Mouse (Mus musculus) kidney, embryonic 16.5 days (tissue): ENCODE measurements around the gene Ralbp1. TPM values are rescaled to one million over a fixed set of nuclear protein-coding genes. Genes with fewer than 3 reads are reported as not detected.

Experiments used
- ATAC-seq: fragments of 200-750 bp; cut with Nextera tagmentation; 2 replicates; pipeline ENCODE4 v1.8.0; 2017; ENCODE audit warnings: moderate TSS enrichment; ENCODE audit not compliant: low FRiP score, low TSS enrichment
- H3K27ac ChIP-seq: fragments of 300-500 bp; sonication (generic); 2 replicates; pipeline ENCODE4 v1.5.1; 2014; ENCODE audit warnings: low read length
- H3K27me3 ChIP-seq: fragments of 300-500 bp; sonication (generic); 2 replicates; pipeline ENCODE4 v1.6.1; 2014; ENCODE audit warnings: low read length, control low read depth, mixed read lengths; ENCODE audit not compliant: insufficient read depth
- H3K36me3 ChIP-seq: fragments of 300-500 bp; sonication (generic); 2 replicates; pipeline ENCODE4 v1.6.1; 2014; ENCODE audit warnings: low read length, control low read depth, mixed read lengths; ENCODE audit not compliant: insufficient read depth
- H3K4me1 ChIP-seq: fragments of 300-500 bp; sonication (generic); 2 replicates; pipeline ENCODE4 v1.6.1; 2014; ENCODE audit warnings: low read length, control low read depth, mixed read lengths; ENCODE audit not compliant: insufficient read depth
- H3K4me2 ChIP-seq: fragments of 300-500 bp; sonication (generic); replicated peaks from 2 replicates; pipeline ENCODE4 v1.6.1; 2014; ENCODE audit warnings: low read depth, low read length
- H3K4me3 ChIP-seq: fragments of 300-500 bp; sonication (generic); 2 replicates; pipeline ENCODE4 v1.5.1; 2014; ENCODE audit warnings: mild to moderate bottlenecking, low read length
- H3K9ac ChIP-seq: fragments of 300-500 bp; sonication (generic); replicated peaks from 2 replicates; pipeline ENCODE4 v1.6.1; 2014; ENCODE audit warnings: low read length
- H3K9me3 ChIP-seq: fragments of 300-500 bp; sonication (generic); 2 replicates; pipeline ENCODE4 v1.6.1; 2016; ENCODE audit warnings: low read length, control low read depth
- WGBS: fragments of 180-500 bp; shearing (Covaris S2); extraction: QIAGEN DNeasy Blood & Tissue Kit; methylation state at CpG from one replicate; pipeline ENCODE4 v1.1.7; 2014; 5-methylcytosine and 5-hydroxymethylcytosine counted together
- polyA plus RNA-seq: library from polyadenylated mRNA; unstranded; fragments of >200 nt; fragmentation: Nextera tagmentation; extraction: Ambion mirVana; gene quantifications from 2 replicates; pipeline ENCODE4 v1.2.1, GENCODE M21; 2015

The Ralbp1 gene
- polyA plus RNA-seq, 1 experiment from 2014 or later, result 71.0 TPM

DNA sequence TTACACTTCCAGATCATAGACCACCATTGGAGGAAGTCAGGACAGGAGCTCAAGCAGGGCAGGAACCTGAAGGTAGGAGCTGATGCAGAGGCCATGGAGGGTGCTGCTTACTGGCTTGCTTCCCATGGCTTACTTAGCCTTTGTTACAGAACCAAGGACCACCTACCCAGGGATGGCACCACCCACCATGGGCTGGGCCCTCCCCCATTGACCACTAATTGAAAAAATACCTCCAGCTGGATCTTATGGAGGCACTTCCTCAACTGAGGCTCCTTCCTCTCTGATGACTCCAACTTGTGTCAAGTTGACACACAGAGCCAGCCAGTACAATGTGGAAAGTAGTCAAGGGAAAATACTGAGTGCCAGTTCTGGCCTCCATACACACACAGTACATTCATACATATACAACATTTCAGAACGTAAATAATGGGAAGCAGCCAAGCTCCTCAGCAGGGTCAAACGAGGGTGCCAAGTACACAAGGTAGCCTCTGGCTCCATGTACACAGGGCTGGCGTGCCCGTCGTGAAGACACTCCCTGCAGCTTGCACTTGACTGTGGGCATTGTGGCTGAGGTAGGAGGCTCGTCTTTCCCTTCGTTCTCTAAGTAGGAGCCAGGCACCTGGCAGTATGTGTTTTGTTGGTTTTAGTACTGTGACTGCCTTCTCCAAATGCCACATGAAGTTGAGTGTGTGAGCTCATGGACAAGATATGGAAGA is 45.9 kb downstream of the Ralbp1 start:
- Histone ChIP-seq H3K27me3 (no peaks in the 10 kb centered on the region), H3K36me3 (peaks cover 75% of the 10 kb centered on the region), H3K4me1 (no peaks in the 10 kb centered on the region), H3K4me3 (no peak overlapping the region), H3K9ac (no peak overlapping the region), H3K4me2 (no peak overlapping the region), H3K9me3 (no peaks in the 10 kb centered on the region), H3K27ac (no peak overlapping the region)
- WGBS, result 86% methylated on average over 7 of the region's 7 CpGs
- ATAC-seq, result no peak

DNA sequence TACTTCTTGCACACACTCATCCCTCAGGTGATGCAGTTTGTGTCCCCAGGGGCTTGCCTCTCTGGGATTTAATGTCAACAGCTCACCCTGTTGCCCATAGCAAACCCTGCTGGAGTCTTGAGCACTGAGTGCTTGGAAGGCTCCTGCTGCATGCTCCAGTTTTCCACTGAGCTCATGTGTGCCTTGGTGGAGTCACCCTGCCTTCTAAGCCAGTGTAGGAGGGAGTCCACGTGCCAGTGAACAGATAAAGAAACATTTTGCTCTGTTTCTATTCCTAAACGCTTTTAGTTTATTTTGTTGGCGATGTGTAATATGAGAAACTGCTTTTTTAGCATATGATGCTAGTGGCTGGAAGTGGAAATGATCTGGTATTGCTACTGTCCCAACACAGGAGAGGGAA is 48.9 kb downstream of the Ralbp1 start:
- Histone ChIP-seq H3K27me3 (no peaks in the 10 kb centered on the region), H3K9ac (no peak overlapping the region), H3K4me1 (no peaks in the 10 kb centered on the region), H3K9me3 (no peaks in the 10 kb centered on the region), H3K4me2 (no peak overlapping the region), H3K27ac (no peak overlapping the region), H3K4me3 (no peak overlapping the region), H3K36me3 (peaks cover 74% of the 10 kb centered on the region)
- ATAC-seq, result no peak
- whole genome bisulfite sequencing, result 79% methylated on average over 3 of the region's 3 CpGs

DNA sequence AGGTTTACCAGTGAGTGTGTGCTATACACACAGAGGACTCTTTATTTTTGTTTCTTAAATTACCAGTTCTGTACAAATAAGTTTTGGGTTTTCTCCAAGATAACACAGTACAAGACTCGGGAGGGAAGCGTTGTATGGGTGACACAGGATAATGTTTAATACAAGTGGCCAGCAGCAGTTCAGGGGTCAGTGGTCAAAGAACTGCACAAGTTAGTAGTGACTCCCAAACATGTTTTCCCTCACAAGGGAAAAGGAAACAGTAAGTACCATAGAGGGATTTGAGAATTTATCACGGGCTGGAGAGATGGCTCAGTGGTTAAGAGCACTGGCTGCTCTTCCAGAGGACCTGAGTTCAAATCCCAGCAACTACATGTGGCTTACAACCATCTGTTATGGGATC is 51.7 kb downstream of the Ralbp1 start:
- Histone ChIP-seq H3K27ac (no peak overlapping the region), H3K9ac (no peak overlapping the region), H3K36me3 (peaks cover 81% of the 10 kb centered on the region), H3K4me2 (no peak overlapping the region), H3K27me3 (no peaks in the 10 kb centered on the region), H3K4me1 (no peaks in the 10 kb centered on the region), H3K4me3 (no peak overlapping the region), H3K9me3 (no peaks in the 10 kb centered on the region)
- WGBS, result 70% methylated on average over 3 of the region's 3 CpGs
- ATAC-seq, result no peak

DNA sequence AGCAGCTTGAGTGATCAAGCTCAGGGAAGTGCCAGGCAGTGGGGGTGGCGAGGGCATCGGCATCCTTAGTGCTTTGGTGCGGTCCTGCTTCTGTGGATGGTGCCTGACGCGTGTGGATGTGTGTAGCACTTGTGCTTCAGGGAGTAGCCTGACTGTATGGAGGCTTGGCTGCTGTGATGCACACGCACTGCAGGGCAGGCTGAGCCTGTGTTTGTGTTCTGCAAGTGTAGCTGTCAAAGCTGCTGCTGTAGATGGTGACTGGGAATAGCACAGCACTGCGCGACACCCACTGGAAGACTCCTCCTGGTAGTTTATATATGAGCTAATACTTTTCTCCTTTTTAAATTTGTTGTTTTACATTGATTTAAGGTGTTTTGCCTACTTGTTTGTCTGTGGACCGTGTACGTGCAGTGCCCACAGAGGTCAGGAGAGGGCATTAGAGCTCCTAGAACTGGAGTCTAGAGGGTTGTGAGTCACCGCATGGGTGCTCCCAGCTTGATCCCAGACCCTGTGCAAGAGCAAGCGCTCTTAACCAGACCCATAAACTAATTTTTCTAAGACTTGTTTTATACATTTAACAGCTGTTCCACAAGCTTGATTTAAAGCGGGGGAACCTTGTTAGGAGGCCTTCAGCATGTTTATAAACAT is 55.3 kb downstream of the Ralbp1 start:
- no peak overlapping the region for H3K4me3 ChIP-seq
- ATAC-seq, result no peak
- H3K4me1 ChIP-seq, result no peaks in the 10 kb centered on the region
- H3K9ac ChIP-seq, result no peak overlapping the region
- H3K9me3 ChIP-seq, result no peaks in the 10 kb centered on the region
- H3K27me3 ChIP-seq, result no peaks in the 10 kb centered on the region
- WGBS, result 78% methylated on average over 13 of the region's 13 CpGs
- no peak overlapping the region for H3K4me2 ChIP-seq
- peaks cover 59% of the 10 kb centered on the region for H3K36me3 ChIP-seq
- no peak overlapping the region for H3K27ac ChIP-seq

DNA sequence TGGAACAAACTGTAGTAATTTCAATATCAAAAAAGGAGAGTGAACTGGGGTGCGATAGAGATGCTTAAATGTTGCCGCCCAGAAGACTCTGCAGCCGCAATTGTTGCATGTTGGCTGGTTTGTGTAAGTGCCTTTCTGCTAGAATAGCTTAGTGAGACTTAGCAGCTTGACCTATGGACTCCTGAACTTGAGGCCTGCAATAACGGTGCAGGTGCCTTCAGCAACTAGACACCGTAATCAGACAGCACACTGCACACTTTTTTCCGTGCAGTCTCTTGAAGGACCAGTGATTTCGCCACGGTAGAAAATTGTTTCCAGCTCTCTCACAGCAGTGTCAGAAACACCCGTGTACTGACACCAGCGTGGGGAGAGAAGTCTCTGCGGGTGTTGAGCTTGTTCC is 56.6 kb downstream of the Ralbp1 start:
- 86% methylated on average over 11 of the region's 11 CpGs for WGBS
- ATAC-seq, result no peak
- Histone ChIP-seq H3K9me3 (no peaks in the 10 kb centered on the region), H3K27ac (no peak overlapping the region), H3K27me3 (no peaks in the 10 kb centered on the region), H3K9ac (no peak overlapping the region), H3K4me2 (no peak overlapping the region), H3K36me3 (peaks cover 60% of the 10 kb centered on the region), H3K4me1 (no peaks in the 10 kb centered on the region), H3K4me3 (no peak overlapping the region)

DNA sequence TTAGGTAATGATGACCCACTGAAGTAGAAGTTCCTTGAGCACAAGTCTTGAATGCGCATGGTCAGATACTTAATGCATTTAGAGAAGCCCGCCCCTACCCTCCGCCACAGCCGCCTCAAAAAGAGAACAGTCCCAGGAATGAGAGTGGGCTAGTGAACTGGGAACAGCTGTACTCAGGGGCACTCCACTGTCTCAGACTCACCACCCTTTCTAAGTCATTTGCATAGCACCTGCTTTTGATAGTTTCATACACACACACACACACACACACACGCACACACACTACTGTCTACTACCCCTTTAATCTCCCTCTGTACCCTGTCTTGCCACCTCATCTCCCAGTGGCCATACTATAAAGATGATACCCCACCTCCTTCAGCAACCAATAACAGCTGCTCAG is 57.7 kb downstream of the Ralbp1 start:
- 96% methylated on average over 5 of the region's 5 CpGs for WGBS
- Histone ChIP-seq H3K4me1 (no peaks in the 10 kb centered on the region), H3K9me3 (no peaks in the 10 kb centered on the region), H3K36me3 (peaks cover 57% of the 10 kb centered on the region), H3K27ac (no peak overlapping the region), H3K27me3 (no peaks in the 10 kb centered on the region), H3K4me2 (no peak overlapping the region), H3K9ac (no peak overlapping the region), H3K4me3 (no peak overlapping the region)
- peak; percentile 42; the same call in 1 of the 2 replicates for ATAC-seq

DNA sequence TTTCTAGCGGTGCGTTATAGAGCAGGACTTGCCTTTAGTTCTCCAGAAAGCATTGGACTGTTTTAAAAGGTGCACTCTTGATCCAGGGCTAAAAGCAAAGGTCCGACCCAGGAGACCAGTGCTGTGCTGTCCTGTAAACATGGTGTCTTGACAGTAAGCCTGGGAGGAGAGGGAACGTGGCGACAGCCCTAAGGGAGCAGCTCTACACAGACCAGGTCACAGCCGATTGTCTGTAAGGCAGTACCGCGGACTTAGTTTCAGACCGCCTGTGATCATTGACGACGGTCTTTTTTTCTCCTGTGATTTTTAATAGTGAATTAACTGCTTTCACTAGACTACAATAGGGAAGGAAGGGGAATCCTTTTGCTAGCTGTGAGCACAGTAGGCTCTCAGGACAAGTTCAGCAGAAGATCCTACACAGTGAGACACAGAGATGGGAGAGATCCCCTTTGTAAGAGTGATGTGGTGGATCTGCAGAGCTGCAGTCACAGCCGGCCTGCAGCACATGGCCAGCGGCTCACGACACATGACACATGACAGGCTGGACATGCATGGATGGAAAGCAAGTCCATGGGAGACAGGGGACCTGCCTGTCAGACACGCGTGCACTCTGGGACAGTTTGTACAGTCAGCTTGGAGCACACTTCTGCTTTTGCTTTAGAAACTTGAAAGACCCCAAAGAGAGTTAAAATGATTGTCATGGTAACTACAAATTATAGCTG is 58.3 kb downstream of the Ralbp1 start:
- ATAC-seq, result no peak
- Histone ChIP-seq H3K4me3 (no peak overlapping the region), H3K4me2 (no peak overlapping the region), H3K9me3 (no peaks in the 10 kb centered on the region), H3K27ac (no peak overlapping the region), H3K4me1 (no peaks in the 10 kb centered on the region), H3K9ac (no peak overlapping the region), H3K27me3 (no peaks in the 10 kb centered on the region), H3K36me3 (peaks cover 58% of the 10 kb centered on the region)
- 89% methylated on average over 16 of the region's 16 CpGs for WGBS

DNA sequence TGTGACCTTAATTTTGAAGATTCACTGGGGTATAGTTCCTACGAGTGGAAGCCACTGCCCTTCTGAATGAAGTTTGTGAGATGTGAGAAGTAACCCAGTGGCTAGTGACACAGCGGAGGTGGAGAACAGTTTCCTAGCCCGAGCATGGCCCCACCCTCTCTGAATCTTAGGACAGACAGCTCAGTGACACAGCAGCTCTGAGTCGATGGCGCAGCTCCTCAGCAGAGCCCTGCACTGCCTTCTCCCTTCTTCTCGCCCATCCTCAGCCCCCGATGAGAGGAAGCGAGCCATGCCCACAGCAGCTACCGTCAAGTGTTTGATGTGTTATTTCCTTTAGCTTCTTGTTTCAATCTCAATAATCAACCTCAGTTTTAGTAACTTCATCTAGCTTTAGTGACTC is 59.3 kb downstream of the Ralbp1 start:
- Histone ChIP-seq H3K27me3 (no peaks in the 10 kb centered on the region), H3K4me2 (no peak overlapping the region), H3K27ac (no peak overlapping the region), H3K4me1 (no peaks in the 10 kb centered on the region), H3K9me3 (no peaks in the 10 kb centered on the region), H3K36me3 (peaks cover 52% of the 10 kb centered on the region), H3K9ac (no peak overlapping the region), H3K4me3 (no peak overlapping the region)
- WGBS, result 67% methylated on average over 9 of the region's 9 CpGs
- no peak for ATAC-seq

DNA sequence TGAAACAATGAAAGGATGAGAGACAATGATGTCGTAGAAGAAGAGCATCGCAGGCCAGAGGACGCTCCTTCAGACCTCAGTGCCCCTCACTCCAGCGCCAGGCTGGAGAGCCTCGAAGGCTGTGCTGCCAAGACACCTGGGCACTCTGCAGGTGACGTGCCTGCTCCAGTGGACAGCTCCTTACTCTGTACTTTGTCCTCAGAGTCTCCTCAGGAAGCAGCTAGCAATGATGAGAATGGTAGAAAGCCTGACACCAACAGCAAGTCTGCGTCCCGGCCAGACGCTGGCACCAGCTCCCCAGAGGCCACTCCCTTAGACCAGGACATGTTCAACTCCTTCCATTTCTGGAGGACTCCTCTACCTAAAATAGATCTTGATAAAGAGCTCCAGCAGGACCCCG is 61.4 kb downstream of the Ralbp1 start:
- no peak for ATAC-seq
- H3K27ac ChIP-seq, result no peak overlapping the region

DNA sequence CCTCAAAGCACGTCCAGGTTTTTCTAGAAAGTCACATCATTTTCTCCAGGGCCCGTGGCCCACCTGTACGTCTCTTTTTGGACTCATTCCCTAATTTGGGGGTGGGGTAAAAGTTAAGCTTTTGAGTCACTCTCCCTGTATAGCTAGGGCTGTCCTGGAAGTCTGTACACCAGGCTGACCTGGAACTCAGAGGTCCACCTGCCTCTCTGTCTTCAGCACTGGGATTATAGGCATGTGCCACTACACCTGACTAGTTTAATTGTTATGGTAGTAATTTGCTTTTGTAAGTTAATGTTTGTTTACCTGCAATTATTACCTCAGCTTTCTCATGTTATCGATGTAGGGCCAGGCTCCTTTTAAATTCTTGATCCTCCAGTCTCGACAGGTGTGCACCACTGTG is 63.2 kb downstream of the Ralbp1 start:
- 81% methylated on average over 5 of the region's 5 CpGs for WGBS
- 0 out of 2 replicates have a peak, but pooled peaks have one; percentile 64 for ATAC-seq

More for the DNA sequence above, 61.4 kb downstream of the Ralbp1 start:
- H3K9ac ChIP-seq, result no peak overlapping the region
- H3K36me3 ChIP-seq, result peaks cover 40% of the 10 kb centered on the region
- H3K4me2 ChIP-seq, result no peak overlapping the region
- H3K4me1 ChIP-seq, result no peaks in the 10 kb centered on the region
- no peak overlapping the region for H3K4me3 ChIP-seq
- H3K9me3 ChIP-seq, result no peaks in the 10 kb centered on the region
- no peaks in the 10 kb centered on the region for H3K27me3 ChIP-seq
- WGBS, result 92% methylated on average over 10 of the region's 10 CpGs

More for the DNA sequence above, 63.2 kb downstream of the Ralbp1 start:
- H3K4me1 ChIP-seq, result no peaks in the 10 kb centered on the region
- H3K36me3 ChIP-seq, result peaks cover 39% of the 10 kb centered on the region
- no peaks in the 10 kb centered on the region for H3K27me3 ChIP-seq
- H3K4me2 ChIP-seq, result no peak overlapping the region
- no peak overlapping the region for H3K27ac ChIP-seq
- no peak overlapping the region for H3K9ac ChIP-seq
- H3K9me3 ChIP-seq, result no peaks in the 10 kb centered on the region
- no peak overlapping the region for H3K4me3 ChIP-seq
